Mouse (Mus musculus): ENCODE results near the gene Spsb4. TPM values are rescaled to one million over a fixed set of nuclear protein-coding genes. Genes with fewer than 3 reads are reported as not detected.
A peak's percentile ranks its signal among the peaks of the same experiment; 100 is the strongest.

The Spsb4 gene
- 10 to 100 TPM in 1 of 2 experiments, 1 to 10 TPM in 1; 5.6 to 10.5 TPM for total RNA-seq (2021)

GRCm38 (mm10) chr9:97018677-97019147, at the start of gene Spsb4:
TSS of gene Spsb4 (minus strand) at chr9:97018843.
- intact Hi-C loops (cut with DNase I), result loop anchor here (2.0 to 5.0 kb wide), 3 partner anchors 48 to 101 kb away; no protein-coding TSS in a partner anchor
- peak; percentile 67 for DNase-seq (ENCODE audit: low spot score)

GRCm38 (mm10) chr9:97067761-97068160, 49.1 kb upstream of the Spsb4 start:
- no peak for DNase-seq (ENCODE audit: low spot score)

GRCm38 (mm10) chr9:97065885-97066284, 47.2 kb upstream of the Spsb4 start:
- DNase-seq (ENCODE audit: low spot score), result no peak
- intact Hi-C loops (cut with DNase I), result loop anchor here (2.0 kb wide), 1 partner anchor 47 kb away; the partner anchor contains the start of gene Spsb4

More at GRCm38 (mm10) chr9:97067761-97068160, 49.1 kb upstream of the Spsb4 start:
- intact Hi-C loops (cut with DNase I), result loop anchor here (1.0 to 2.0 kb wide), 3 partner anchors 49 to 151 kb away; partner anchors contain the start of gene Spsb4

GRCm38 (mm10) chr9:97065216-97065615, 46.6 kb upstream of the Spsb4 start:
- intact Hi-C loops (cut with DNase I), result no loop called here
- DNase-seq (ENCODE audit: low spot score), result no peak

GRCm38 (mm10) chr9:97064161-97064560, 45.5 kb upstream of the Spsb4 start:
- intact Hi-C loops (cut with DNase I), result no loop called here
- no peak for DNase-seq (ENCODE audit: low spot score)

GRCm38 (mm10) chr9:97061696-97062095, 43.1 kb upstream of the Spsb4 start:
- no peak for DNase-seq (ENCODE audit: low spot score)
- intact Hi-C loops (cut with DNase I), result no loop called here

GRCm38 (mm10) chr9:97056541-97057338, 38.1 kb upstream of the Spsb4 start:
- intact Hi-C loops (cut with DNase I), result no loop called here
- no peak for DNase-seq (ENCODE audit: low spot score)

GRCm38 (mm10) chr9:97055906-97056305, 37.3 kb upstream of the Spsb4 start:
- no peak for DNase-seq (ENCODE audit: low spot score)

GRCm38 (mm10) chr9:97051176-97051575, 32.5 kb upstream of the Spsb4 start:
- intact Hi-C loops (cut with DNase I), result no loop called here
- no peak for DNase-seq (ENCODE audit: low spot score)

More at GRCm38 (mm10) chr9:97055906-97056305, 37.3 kb upstream of the Spsb4 start:
- intact Hi-C loops (cut with DNase I), result no loop called here

GRCm38 (mm10) chr9:97046240-97046639, 27.6 kb upstream of the Spsb4 start:
- intact Hi-C loops (cut with DNase I), result no loop called here
- no peak for DNase-seq (ENCODE audit: low spot score)

- intact Hi-C loops (cut with DNase I), result no loop called here
- no peak for DNase-seq (ENCODE audit: low spot score)
These were observed 23.0 kb upstream of the Spsb4 start for GRCm38 (mm10) chr9:97041633-97042032.

GRCm38 (mm10) chr9:97038010-97038409, 19.4 kb upstream of the Spsb4 start:
- intact Hi-C loops (cut with DNase I), result no loop called here
- DNase-seq (ENCODE audit: low spot score), result no peak

- no peak for DNase-seq (ENCODE audit: low spot score)
- intact Hi-C loops (cut with DNase I), result no loop called here
These were observed 18.0 kb upstream of the Spsb4 start for GRCm38 (mm10) chr9:97036656-97037055.

GRCm38 (mm10) chr9:97027361-97027760, 8.7 kb upstream of the Spsb4 start:
- no peak for DNase-seq (ENCODE audit: low spot score)
- intact Hi-C loops (cut with DNase I), result no loop called here

- no peak for DNase-seq (ENCODE audit: low spot score)
- intact Hi-C loops (cut with DNase I), result no loop called here
These were observed 7.4 kb upstream of the Spsb4 start for GRCm38 (mm10) chr9:97026006-97026405.

- intact Hi-C loops (cut with DNase I), result no loop called here
- DNase-seq (ENCODE audit: low spot score), result no peak
These were observed 5.8 kb upstream of the Spsb4 start for GRCm38 (mm10) chr9:97024451-97024850.

- intact Hi-C loops (cut with DNase I), result no loop called here
- no peak for DNase-seq (ENCODE audit: low spot score)
These were observed 4.3 kb upstream of the Spsb4 start for GRCm38 (mm10) chr9:97022948-97023347.

GRCm38 (mm10) chr9:97022371-97022770, 3.7 kb upstream of the Spsb4 start:
- intact Hi-C loops (cut with DNase I), result no loop called here
- no peak for DNase-seq (ENCODE audit: low spot score)

- DNase-seq (ENCODE audit: low spot score), result no peak
- intact Hi-C loops (cut with DNase I), result no loop called here
These were observed 1.5 kb upstream of the Spsb4 start for GRCm38 (mm10) chr9:97020152-97020551.

GRCm38 (mm10) chr9:97019686-97020085, 1.0 kb upstream of the Spsb4 start:
- no peak for DNase-seq (ENCODE audit: low spot score)
- intact Hi-C loops (cut with DNase I), result loop anchor here (2.0 to 5.0 kb wide), 3 partner anchors 47 to 102 kb away; no protein-coding TSS in a partner anchor

- DNase-seq (ENCODE audit: low spot score), result no peak
- intact Hi-C loops (cut with DNase I), result loop anchor here (2.0 to 5.0 kb wide), 3 partner anchors 48 to 102 kb away; no protein-coding TSS in a partner anchor
These were observed 588 bp upstream of the Spsb4 start for GRCm38 (mm10) chr9:97019231-97019630.

Data from heart, postnatal 25 days (tissue).